Mouse (Mus musculus) gastrocnemius, postnatal 14 days (tissue): Measurements from ENCODE around the gene Ptpn21. TPM values are rescaled to one million over a fixed set of nuclear protein-coding genes. Genes with fewer than 3 reads are reported as not detected.

ENCODE experiments used
- DNase-seq: peaks from one replicate; pipeline ENCODE4 v3.0.0; 2021; ENCODE audit warnings: mixed read lengths
- intact Hi-C: fragments of 180-260 bp; cut with DNase I; formaldehyde crosslinking; loops from one replicate; pipeline ENCODE4 v1.15.1; 2025; ENCODE audit warnings: low total_unique reads
- long read RNA-seq, 2 experiments: library from polyadenylated mRNA; stranded (forward); transcript quantifications; one replicate each; pipeline ENCODE4 v2.0.0; 2021
- total RNA-seq, 2 experiments: library from RNA; stranded (reverse); gene quantifications; 2 replicates each; pipeline ENCODE4 v1.2.3; 2021

Ptpn21 gene
- 10 to 100 TPM; 20.4 to 28.1 TPM for total RNA-seq
- long read RNA-seq, experiment 1, full-length matches to known transcripts = 1 of 6 reads
- long read RNA-seq, experiment 1, partial matches to known transcripts = 5 of 6 reads
- long read RNA-seq, experiment 1, other reads (novel, unspliced or antisense) = 0 of 6 reads
- long read RNA-seq, experiment 2, partial matches to known transcripts = 17 of 19 reads
- long read RNA-seq, experiment 2, other reads (novel, unspliced or antisense) = 1 of 19 reads

DNA sequence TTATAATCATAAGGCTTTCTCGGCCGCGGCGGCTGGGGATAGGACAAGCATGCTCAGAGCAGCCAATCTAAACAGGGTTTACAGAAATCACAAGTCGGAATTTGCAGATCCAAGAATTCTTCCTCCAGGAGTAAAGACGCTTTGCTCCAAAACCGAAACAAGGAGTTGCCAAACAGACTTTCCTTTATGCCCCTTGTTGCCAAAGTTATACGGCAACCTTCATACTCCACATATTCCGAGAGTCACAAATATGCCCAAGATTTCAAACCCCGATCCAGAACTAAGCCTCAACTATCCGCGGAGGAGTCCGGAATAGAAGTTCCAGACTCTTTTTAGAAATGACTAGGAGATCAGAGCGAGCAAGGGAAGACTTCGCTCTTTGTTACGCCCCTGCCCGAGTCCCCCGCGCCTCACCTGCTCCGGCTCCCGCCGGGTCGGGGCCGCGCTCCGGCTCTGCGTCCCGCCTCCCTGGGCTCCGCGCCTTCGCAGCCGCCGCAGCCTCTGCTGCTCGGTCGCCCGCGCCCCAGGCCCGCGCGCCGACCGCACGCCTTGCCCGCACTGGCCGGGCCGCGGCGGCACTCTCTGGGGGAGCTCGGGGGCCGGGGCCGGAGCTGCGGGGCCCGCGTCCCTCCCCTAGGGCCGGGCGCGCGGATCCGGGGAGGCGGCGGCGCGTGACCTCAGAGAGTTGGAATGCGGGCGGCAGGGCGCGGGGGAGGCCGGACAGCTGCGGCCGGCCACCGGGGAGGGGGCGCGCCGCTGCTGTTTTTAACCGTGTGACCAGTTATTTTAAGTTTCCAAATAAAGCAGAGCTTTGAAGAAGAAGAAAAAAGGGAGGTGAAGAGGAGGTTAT, at the start of gene Ptpn21:
Gene Ptpn21 (minus strand): TSS at position 455 of the 850 bp plus-strand sequence.
- intact Hi-C loops = no loop called here
- DNase-seq = peak; percentile 80

GRCm38 (mm10) chr12:98784251-98784650, 47.0 kb upstream of the Ptpn21 start:
- no peak for DNase-seq
- intact Hi-C loops = no loop called here

- intact Hi-C loops = no loop called here
- no peak for DNase-seq
Observed at GRCm38 (mm10) chr12:98779148-98779547, 41.9 kb upstream of the Ptpn21 start.

GRCm38 (mm10) chr12:98777509-98777908, 40.3 kb upstream of the Ptpn21 start:
- intact Hi-C loops = no loop called here
- DNase-seq = no peak

GRCm38 (mm10) chr12:98766241-98766640, 29.0 kb upstream of the Ptpn21 start:
- intact Hi-C loops = no loop called here

GRCm38 (mm10) chr12:98759700-98760099, 22.5 kb upstream of the Ptpn21 start:
- intact Hi-C loops = no loop called here
- no peak for DNase-seq

More at GRCm38 (mm10) chr12:98766241-98766640, 29.0 kb upstream of the Ptpn21 start:
- DNase-seq = no peak

- peak; percentile 16 for DNase-seq
- intact Hi-C loops = no loop called here
Observed at GRCm38 (mm10) chr12:98757636-98758035, 20.4 kb upstream of the Ptpn21 start.

- intact Hi-C loops = no loop called here
- DNase-seq = no peak
Observed at GRCm38 (mm10) chr12:98747380-98747753, 10.2 kb upstream of the Ptpn21 start.

- peak; percentile 94 for DNase-seq
- intact Hi-C loops = no loop called here
Observed at GRCm38 (mm10) chr12:98746746-98747379, 9.7 kb upstream of the Ptpn21 start, which contains the start of gene Zc3h14. Gene Zc3h14, plus strand, starts transcription at chr12:98746964.

DNA sequence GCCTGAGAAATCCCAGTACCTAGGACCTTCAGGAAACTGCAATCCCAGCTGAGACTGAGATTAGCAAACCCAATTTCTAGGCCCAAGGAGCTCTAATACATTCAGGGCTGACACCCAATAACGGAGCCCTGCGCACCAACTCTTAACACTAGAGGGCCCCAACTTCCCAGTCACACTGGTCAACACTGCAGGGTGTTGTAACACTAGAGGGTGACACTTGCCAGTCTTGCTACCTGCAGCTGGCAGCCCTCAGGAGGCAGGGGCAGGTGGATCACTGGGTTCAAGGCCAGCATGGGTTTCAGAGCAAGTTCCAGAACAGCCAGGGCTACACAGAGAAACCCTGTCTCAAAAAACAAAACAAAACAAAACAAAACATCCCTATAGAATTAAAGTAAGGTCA, 8.9 kb upstream of the Ptpn21 start:
- intact Hi-C loops = no loop called here
- DNase-seq = peak; percentile 58

- no peak for DNase-seq
- intact Hi-C loops = no loop called here
Observed at GRCm38 (mm10) chr12:98745626-98746025, 8.4 kb upstream of the Ptpn21 start.

- intact Hi-C loops = no loop called here
- DNase-seq = no peak
Observed at GRCm38 (mm10) chr12:98741011-98741501, 3.9 kb upstream of the Ptpn21 start.

GRCm38 (mm10) chr12:98737801-98738350, 671 bp upstream of the Ptpn21 start:
- intact Hi-C loops = no loop called here
- no peak for DNase-seq

DNA sequence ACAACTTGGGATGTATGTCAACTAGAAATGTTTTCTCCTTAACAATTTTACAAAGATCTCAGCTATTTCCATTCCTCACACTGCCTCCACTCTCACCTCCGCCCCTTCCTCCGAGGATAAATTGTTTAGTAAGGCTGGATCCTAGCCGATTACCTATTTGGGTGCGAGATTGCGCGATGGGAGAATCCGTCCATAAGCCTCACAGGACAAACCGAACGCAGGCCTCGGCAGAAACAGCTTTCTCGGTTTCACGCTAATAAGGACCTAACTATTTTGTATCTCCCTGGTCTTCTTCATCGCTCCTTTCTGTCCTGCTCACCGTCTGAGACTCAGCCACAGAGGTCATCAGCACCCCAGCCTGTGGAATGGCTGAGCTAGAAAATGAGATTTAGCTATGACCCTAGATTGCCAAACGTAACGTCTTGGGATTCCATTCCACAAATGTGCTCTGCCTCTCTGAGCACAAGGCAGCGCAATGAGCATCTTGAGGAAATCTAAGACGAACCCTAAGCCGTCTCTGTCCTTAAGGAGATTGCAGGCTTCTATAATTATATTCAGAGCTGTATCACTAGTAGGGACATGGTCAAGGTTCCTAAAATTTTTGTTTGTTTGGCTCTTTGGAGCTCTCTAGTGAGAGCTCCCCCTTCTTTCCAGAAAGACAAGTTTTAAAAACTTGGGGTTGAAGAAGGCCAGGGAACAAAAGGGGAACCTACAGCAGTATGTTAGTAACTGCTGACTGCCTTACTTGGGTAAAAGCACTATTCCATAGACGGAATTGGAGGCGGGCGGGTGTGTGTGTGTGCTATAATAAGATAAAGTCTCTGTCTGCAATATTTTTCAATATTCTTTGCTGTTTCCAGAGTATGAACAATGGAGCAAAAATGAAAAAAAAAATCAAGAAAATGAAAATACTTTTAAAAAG, 2.1 kb downstream of the Ptpn21 start:
- no peak for DNase-seq
- intact Hi-C loops = no loop called here

GRCm38 (mm10) chr12:98734246-98734879, 2.8 kb downstream of the Ptpn21 start:
- peak; percentile 83 for DNase-seq
- intact Hi-C loops = no loop called here

DNA sequence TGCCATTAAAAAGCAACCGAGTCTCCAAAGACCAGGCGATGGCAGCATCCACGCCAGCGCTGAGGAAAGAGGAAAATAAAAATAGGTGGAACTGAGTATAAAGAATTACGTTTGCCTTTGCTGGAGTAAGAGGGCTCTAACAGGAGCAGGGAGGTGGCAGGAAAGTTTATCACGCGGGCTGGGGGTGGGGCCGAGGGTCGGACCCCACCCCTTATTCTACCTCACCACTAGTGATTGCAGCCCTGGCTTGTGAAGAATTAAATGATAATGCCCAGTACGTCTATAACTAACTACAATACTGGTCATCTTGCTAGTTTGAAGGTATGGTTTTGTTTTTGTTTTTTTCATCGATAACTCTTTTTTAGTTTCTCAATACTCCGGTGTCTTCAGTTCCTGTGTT, 3.4 kb downstream of the Ptpn21 start:
- intact Hi-C loops = no loop called here
- DNase-seq = no peak

GRCm38 (mm10) chr12:98733165-98733564, 4.0 kb downstream of the Ptpn21 start:
- intact Hi-C loops = no loop called here
- DNase-seq = no peak

DNA sequence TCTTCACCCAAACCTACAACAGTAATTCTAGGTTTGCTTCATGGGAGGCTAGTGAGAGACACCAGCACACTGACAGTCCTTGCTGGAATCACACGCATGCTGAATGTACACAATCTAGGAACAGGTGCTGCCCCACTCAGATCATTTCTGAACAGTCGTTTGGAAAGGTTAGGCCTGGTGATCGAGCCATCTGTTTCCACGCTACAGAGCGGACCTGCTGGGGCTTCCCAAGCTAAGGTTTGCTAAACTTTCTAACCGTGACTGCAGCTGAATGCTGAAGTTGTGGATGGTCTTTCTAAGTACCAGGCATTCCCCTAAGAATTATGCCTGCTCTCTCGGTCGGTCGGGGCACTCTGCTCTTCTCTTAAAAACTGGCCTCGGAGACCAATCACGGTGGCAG, 6.5 kb downstream of the Ptpn21 start:
- intact Hi-C loops = no loop called here

DNA sequence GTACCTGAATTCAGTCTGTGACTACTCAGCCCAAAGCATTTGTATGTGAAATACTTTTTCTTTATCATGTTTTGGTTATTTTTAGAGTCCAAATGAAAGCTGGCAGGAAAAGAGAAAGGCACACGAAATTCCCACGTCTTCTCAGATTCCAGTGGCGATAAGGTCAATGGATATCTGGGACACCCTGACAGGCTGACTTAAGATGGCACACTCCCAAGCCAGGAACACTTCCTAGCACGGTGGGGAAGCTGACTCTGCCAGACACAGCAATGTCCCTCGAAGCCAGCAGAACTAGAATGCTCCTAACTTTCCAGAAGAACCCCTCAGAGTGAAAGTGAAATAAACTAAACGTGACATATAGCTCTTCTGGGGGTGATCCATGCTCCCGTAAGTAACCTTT, 10.0 kb downstream of the Ptpn21 start:
- DNase-seq = no peak
- intact Hi-C loops = no loop called here

More for the DNA sequence above, 6.5 kb downstream of the Ptpn21 start:
- no peak for DNase-seq
